Comparison of ENCODE assay signal across 8 mouse cellular contexts in the genomic region with DNA sequence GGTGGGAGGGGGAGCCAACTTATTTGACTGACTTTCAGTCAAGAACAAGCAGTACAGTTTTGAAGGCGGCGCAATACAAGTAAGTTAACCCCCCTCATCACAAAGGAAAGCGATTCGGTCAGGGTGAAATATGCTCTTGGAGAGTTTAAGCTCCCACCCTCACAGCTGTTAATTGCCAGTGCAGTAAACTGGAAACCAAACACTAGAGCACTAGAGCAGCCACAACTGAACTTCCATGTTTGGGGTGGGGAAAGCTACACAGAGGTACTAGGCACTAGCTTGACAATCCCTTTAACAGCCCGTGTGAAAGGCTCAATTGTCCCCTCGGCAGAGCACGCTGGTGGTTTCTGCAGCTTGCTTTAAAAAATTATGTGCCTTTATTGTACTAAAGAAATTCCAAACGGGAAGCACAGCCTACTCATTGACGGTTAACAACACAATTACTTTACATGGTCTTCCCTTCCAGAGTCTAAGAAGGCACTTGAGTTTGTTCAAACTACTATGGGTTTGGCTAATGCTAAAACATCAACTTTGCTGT.
DNase-seq lines count a peak whose midpoint lies in the region; ATAC-seq and TF ChIP-seq lines count a peak whose summit lies in the region.

No protein-coding gene starts in this region.

- no peak for ATAC-seq in heart, postnatal 0 days (ENCODE audit: insufficient read depth, low read depth)

- TF ChIP-seq CTCF in gastrocnemius, adult 2 months (IDR thresholded peaks at IDR 0.05) = no peak
- TF ChIP-seq CTCF in CH12.LX (conservative IDR thresholded peaks at IDR 0.05 in 1 of 2, IDR thresholded peaks at IDR 0.05 in 1 of 2; ENCODE audit: low read depth in 2 of 2, low read length in 2 of 2) = no peak
- TF ChIP-seq CTCF in heart, postnatal 0 days (IDR thresholded peaks at IDR 0.05; ENCODE audit: low read depth) = no peak

- no peaks in the 10 kb centered on the region for H3K36me3 ChIP-seq in CH12.LX (replicated peaks in 1 of 2; ENCODE audit: control insufficient read depth in 1 of 2, insufficient read depth in 1 of 2, low read length in 1 of 2)
- H3K36me3 ChIP-seq in heart, postnatal 0 days (replicated peaks; ENCODE audit: control insufficient read depth, insufficient read depth, low read length) = no peaks in the 10 kb centered on the region
- no peaks in the 10 kb centered on the region for H3K36me3 ChIP-seq in midbrain, embryonic 10.5 days

- H3K9me3 ChIP-seq in CH12.LX (replicated peaks; ENCODE audit: low read length) = no peaks in the 10 kb centered on the region
- no peaks in the 10 kb centered on the region for H3K9me3 ChIP-seq in heart, postnatal 0 days (replicated peaks; ENCODE audit: control insufficient read depth, low read length)
- H3K9me3 ChIP-seq in midbrain, embryonic 10.5 days (replicated peaks) = no peaks in the 10 kb centered on the region

- dilution Hi-C loops in CH12.LX (cut with MboI; ENCODE audit: extremely low pct_ligation_motif_present, extremely low pct_unique_long_range_greater_than_20kb, low sequenced_read_pairs) = no loop called here

- peak overlapping the region; percentile 81 for H3K4me3 ChIP-seq in gastrocnemius, adult 2 months
- H3K4me3 ChIP-seq in CH12.LX (replicated peaks in 1 of 3; ENCODE audit: low read depth in 2 of 3, low read length in 2 of 3, poor library complexity in 1 of 3) = peak overlapping the region in 2 of 3 experiments; percentile 17 to 45
- peak overlapping the region; percentile 38 for H3K4me3 ChIP-seq in heart, postnatal 0 days (ENCODE audit: low read depth, low read length)
- H3K4me3 ChIP-seq in midbrain, embryonic 10.5 days = peak overlapping the region; percentile 51

- TF ChIP-seq RAD21 in CH12.LX (IDR thresholded peaks at IDR 0.05; ENCODE audit: low read depth, low read length) = no peak

- in situ Hi-C loops in CH12.LX (cut with MboI; ENCODE audit: low pct_ligation_motif_present, low pct_unique_long_range_greater_than_20kb, low sequenced_read_pairs) = no loop called here

- DNase-seq in gastrocnemius, adult 2 months = no peak
- DNase-seq in gastrocnemius, postnatal 10 days = no peak
- DNase-seq in CH12.LX (ENCODE audit: extremely low read depth) = no peak
- no peak for DNase-seq in heart, postnatal 0 days (ENCODE audit: low spot score)
- DNase-seq in midbrain, embryonic 10.5 days (ENCODE audit: low spot score) = no peak
- no peak for DNase-seq in ovary, adult 18-20 months (ENCODE audit: low spot score)
- DNase-seq in urinary bladder, postnatal 25 days (ENCODE audit: low spot score) = no peak
- DNase-seq in spleen, postnatal 14 days (ENCODE audit: low spot score in 2 of 2) = no peak

- peak overlapping the region; percentile 83 for H3K27ac ChIP-seq in gastrocnemius, adult 2 months
- peak overlapping the region; percentile 26; the same call in 1 of the 2 replicates for H3K27ac ChIP-seq in CH12.LX (ENCODE audit: insufficient read depth, low read depth)
- peak overlapping the region; percentile 76 for H3K27ac ChIP-seq in heart, postnatal 0 days (ENCODE audit: low read depth)
- H3K27ac ChIP-seq in midbrain, embryonic 10.5 days (replicated peaks) = 0 out of 2 replicates have a peak overlapping the region, but pooled peaks have one; percentile 46

- TF ChIP-seq POLR2A in CH12.LX (IDR thresholded peaks at IDR 0.05; ENCODE audit: low read depth, low read length) = no peak

- H3K9ac ChIP-seq in CH12.LX (ENCODE audit: insufficient read depth, low read depth) = peak overlapping the region; percentile 4
- H3K9ac ChIP-seq in heart, postnatal 0 days (replicated peaks; ENCODE audit: low read depth, low read length) = 0 out of 2 replicates have a peak overlapping the region, but pooled peaks have one; percentile 12

- TF ChIP-seq EP300 in CH12.LX (IDR thresholded peaks at IDR 0.05; ENCODE audit: low read length) = no peak
- TF ChIP-seq EP300 in heart, postnatal 0 days (IDR thresholded peaks at IDR 0.05; ENCODE audit: low read depth) = no peak

- intact Hi-C loops in gastrocnemius, adult 2 months (cut with DNase I) = loop anchor here (2.0 to 5.0 kb wide), 3 partner anchors 35 to 55 kb away; no protein-coding TSS in a partner anchor

- H3K4me1 ChIP-seq in CH12.LX (ENCODE audit: control insufficient read depth in 1 of 2, insufficient read depth in 2 of 2) = peaks cover 40 to 80% of the 10 kb centered on the region in 2 experiments
- H3K4me1 ChIP-seq in heart, postnatal 0 days (ENCODE audit: control insufficient read depth, insufficient read depth) = peaks cover 5% of the 10 kb centered on the region; the same call in 1 of the 2 replicates
- peaks cover 32% of the 10 kb centered on the region for H3K4me1 ChIP-seq in midbrain, embryonic 10.5 days

- H3K79me2 ChIP-seq in CH12.LX (replicated peaks; ENCODE audit: control insufficient read depth, extremely low read depth, insufficient read depth, poor library complexity, severe bottlenecking) = peaks cover 3% of the 10 kb centered on the region; the same call in 1 of the 2 replicates

- peak overlapping the region; percentile 53 for H3K4me2 ChIP-seq in CH12.LX (ENCODE audit: insufficient read depth, low read depth, poor library complexity, severe bottlenecking)
- peak overlapping the region; percentile 52 for H3K4me2 ChIP-seq in heart, postnatal 0 days (ENCODE audit: low read depth, low read length)

- H3K27me3 ChIP-seq in CH12.LX (replicated peaks) = no peaks in the 10 kb centered on the region
- H3K27me3 ChIP-seq in heart, postnatal 0 days (ENCODE audit: control insufficient read depth, insufficient read depth, low read length) = peaks cover 29% of the 10 kb centered on the region
- 0 out of 2 replicates have a peak, but pooled peaks cover 5% of the 10 kb centered on the region for H3K27me3 ChIP-seq in midbrain, embryonic 10.5 days (ENCODE audit: low read depth, poor library complexity, severe bottlenecking)

- WGBS in heart, postnatal 0 days = 41% methylated on average over 9 of the region's 9 CpGs
- WGBS in midbrain, embryonic 10.5 days = 52% methylated on average over 9 of the region's 9 CpGs

TF ChIP-seq in CH12.LX, 34 proteins besides CTCF, POLR2A, EP300 and RAD21:
- TF ChIP-seq MXI1 (IDR thresholded peaks at IDR 0.05; ENCODE audit: low read depth, low read length) (no peak), NELFE (IDR thresholded peaks at IDR 0.05; ENCODE audit: low read depth, low read length) (no peak), TBP (conservative IDR thresholded peaks at IDR 0.05; ENCODE audit: low read depth, low read length) (no peak), JUN (IDR thresholded peaks at IDR 0.05; ENCODE audit: insufficient read depth, low read depth, low read length) (no peak), MYC (IDR thresholded peaks at IDR 0.05; ENCODE audit: low read depth, low read length) (0 out of 2 replicates have a peak, but pooled peaks have one; percentile 12), ZMIZ1 (IDR thresholded peaks at IDR 0.05; ENCODE audit: low read depth, low read length) (no peak)
TF ChIP-seq in CH12.LX: peak in this region for 1.

Comparison
In these comparisons a context has a peak if more than half of its experiments do, and no peak if none do; other contexts are left out.
1. H3K27ac ChIP-seq: peak in every context shown above with its lines; median percentile 83 in gastrocnemius, adult 2 months; 76 in heart, postnatal 0 days; 46 in midbrain, embryonic 10.5 days; 26 in CH12.LX.
2. H3K4me3 ChIP-seq: peak in every context shown above with its lines; median percentile 81 in gastrocnemius, adult 2 months; 51 in midbrain, embryonic 10.5 days; 38 in heart, postnatal 0 days; 31 in CH12.LX.